Mouse (Mus musculus): ENCODE results near the gene Hba-a1. TPM values are rescaled to one million over a fixed set of nuclear protein-coding genes. Genes with fewer than 3 reads are reported as not detected.
"Not testable (repeated sequence)": the region's sequence is repeated elsewhere in the genome, so short reads cannot be mapped to it uniquely, and the experiment has no call there.

Hba-a1 gene
- 100 to 1,000 TPM; 219 to 309 TPM for total RNA-seq (2021)
- long read RNA-seq, experiment 1, transcript Hba-a1-201 (3 exons, 699 nt) = major isoform, 106 of 106 reads
- long read RNA-seq, experiment 1, partial matches to known transcripts = 0 of 106 reads
- long read RNA-seq, experiment 1, other reads (novel, unspliced or antisense) = 0 of 106 reads
- long read RNA-seq, experiment 2, transcript Hba-a1-201 (3 exons, 699 nt) = major isoform, 70 of 71 reads
- long read RNA-seq, experiment 2, partial matches to known transcripts = 0 of 71 reads
- long read RNA-seq, experiment 2, other reads (novel, unspliced or antisense) = 0 of 71 reads

GRCm38 (mm10) chr11:32283091-32283777 lies at the start of gene Hba-a1:
Hba-a1 (plus strand) TSS chr11:32283511.
- H3K4me3 ChIP-seq; H3K27ac ChIP-seq; intact Hi-C loops (cut with DNase I); DNase-seq: not testable (repeated sequence)

- Histone ChIP-seq H3K27ac (peak overlapping the region; percentile 54; the same call in 1 of the 2 replicates), H3K4me3 (no peak overlapping the region)
- TF ChIP-seq CTCF (IDR thresholded peaks at IDR 0.05) = no peak
- intact Hi-C loops (cut with DNase I) = no loop called here
- peak; percentile 50 for DNase-seq
Measured at GRCm38 (mm10) chr11:32233895-32234294, 49.4 kb upstream of the Hba-a1 start.

GRCm38 (mm10) chr11:32234816-32235485 lies 48.4 kb upstream of the Hba-a1 start:
- Histone ChIP-seq H3K27ac (peak overlapping the region; percentile 54), H3K4me3 (no peak overlapping the region)
- peak; percentile 22 for DNase-seq
- intact Hi-C loops (cut with DNase I) = no loop called here
- no peak for TF ChIP-seq CTCF (IDR thresholded peaks at IDR 0.05)

- no peak overlapping the region for H3K4me3 ChIP-seq
- intact Hi-C loops (cut with DNase I) = no loop called here
- no peak for TF ChIP-seq CTCF (IDR thresholded peaks at IDR 0.05)
- H3K27ac ChIP-seq = peak overlapping the region; percentile 54
- peak; percentile 83 for DNase-seq
Measured at GRCm38 (mm10) chr11:32235646-32236045, 47.7 kb upstream of the Hba-a1 start.

- H3K4me3 ChIP-seq = no peak overlapping the region
- TF ChIP-seq CTCF (IDR thresholded peaks at IDR 0.05) = no peak
- H3K27ac ChIP-seq = 0 out of 2 replicates have a peak overlapping the region, but pooled peaks have one; percentile 28
- intact Hi-C loops (cut with DNase I) = no loop called here
- no peak for DNase-seq
Measured at GRCm38 (mm10) chr11:32236132-32236531, 47.2 kb upstream of the Hba-a1 start.

GRCm38 (mm10) chr11:32236712-32237410 lies 46.5 kb upstream of the Hba-a1 start:
- Histone ChIP-seq H3K27ac (no peak overlapping the region), H3K4me3 (no peak overlapping the region)
- intact Hi-C loops (cut with DNase I) = no loop called here
- peak; percentile 69 for DNase-seq
- peak; percentile 76 for TF ChIP-seq CTCF (IDR thresholded peaks at IDR 0.05)

GRCm38 (mm10) chr11:32237411-32237795 lies 45.9 kb upstream of the Hba-a1 start:
- TF ChIP-seq CTCF (IDR thresholded peaks at IDR 0.05) = no peak
- H3K4me3 ChIP-seq = no peak overlapping the region
- intact Hi-C loops (cut with DNase I) = no loop called here

GRCm38 (mm10) chr11:32238093-32238860 lies 45.0 kb upstream of the Hba-a1 start:
- H3K4me3 ChIP-seq = no peak overlapping the region
- peak; percentile 100 for TF ChIP-seq CTCF (IDR thresholded peaks at IDR 0.05)
- no peak overlapping the region for H3K27ac ChIP-seq
- peak; percentile 78 for DNase-seq
- intact Hi-C loops (cut with DNase I) = loop anchor here (1.0 kb wide), 2 partner anchors 21 to 56 kb away; no protein-coding TSS in a partner anchor

More at GRCm38 (mm10) chr11:32237411-32237795, 45.9 kb upstream of the Hba-a1 start:
- H3K27ac ChIP-seq = no peak overlapping the region
- DNase-seq = no peak

GRCm38 (mm10) chr11:32241391-32241790 lies 41.9 kb upstream of the Hba-a1 start:
- TF ChIP-seq CTCF (IDR thresholded peaks at IDR 0.05) = no peak
- DNase-seq = no peak
- intact Hi-C loops (cut with DNase I) = loop anchor here (5.0 kb wide), 1 partner anchor 34 kb away; the partner anchor contains the start of gene Snrnp25

GRCm38 (mm10) chr11:32242209-32242608 lies 41.1 kb upstream of the Hba-a1 start:
- no peak overlapping the region for H3K27ac ChIP-seq
- intact Hi-C loops (cut with DNase I) = loop anchor here (5.0 kb wide), 1 partner anchor 35 kb away; the partner anchor contains the start of gene Snrnp25
- DNase-seq = no peak
- TF ChIP-seq CTCF (IDR thresholded peaks at IDR 0.05) = no peak
- H3K4me3 ChIP-seq = no peak overlapping the region

More at GRCm38 (mm10) chr11:32241391-32241790, 41.9 kb upstream of the Hba-a1 start:
- H3K4me3 ChIP-seq = no peak overlapping the region
- H3K27ac ChIP-seq = no peak overlapping the region

- no peak for DNase-seq
- H3K27ac ChIP-seq = peak overlapping the region; percentile 71
- intact Hi-C loops (cut with DNase I) = loop anchor here (5.0 kb wide), 1 partner anchor 36 kb away; the partner anchor contains the start of gene Snrnp25
- no peak for TF ChIP-seq CTCF (IDR thresholded peaks at IDR 0.05)
- no peak overlapping the region for H3K4me3 ChIP-seq
Measured at GRCm38 (mm10) chr11:32243205-32243955, 39.9 kb upstream of the Hba-a1 start.

All from gastrocnemius, adult 2 months (tissue).